Mouse (Mus musculus) heart, postnatal 14 days (tissue): ENCODE measurements around the gene Tm4sf1. TPM values are rescaled to one million over a fixed set of nuclear protein-coding genes. Genes with fewer than 3 reads are reported as not detected.
A peak's percentile ranks its signal among the peaks of the same experiment; 100 is the strongest.

Experiments
- DNase-seq, 2 experiments: peaks; one replicate each; pipeline ENCODE4 v3.0.0; 2021 to 2022
- intact Hi-C: fragments of 180-260 bp; cut with DNase I; formaldehyde crosslinking; loops from one replicate; pipeline ENCODE4 v1.15.1; 2025
- long read RNA-seq, 2 experiments: library from polyadenylated mRNA; stranded (forward); transcript quantifications; one replicate each; pipeline ENCODE4 v2.0.0; 2021
- total RNA-seq, 2 experiments: library from RNA; stranded (reverse); gene quantifications; 2 replicates each; pipeline ENCODE4 v1.2.3; 2021

The Tm4sf1 gene
- total RNA-seq = 100 to 1,000 TPM in 1 of 2 experiments, 10 to 100 TPM in 1; 93.6 to 121 TPM
- long read RNA-seq, experiment 1, transcript Tm4sf1-202 (5 exons, 2,855 nt) = major isoform, 61 of 63 reads
- long read RNA-seq, experiment 1, partial matches to known transcripts = 1 of 63 reads
- long read RNA-seq, experiment 1, other reads (novel, unspliced or antisense) = 0 of 63 reads
- long read RNA-seq, experiment 2, transcript Tm4sf1-202 (5 exons, 2,855 nt) = major isoform, 67 of 70 reads
- long read RNA-seq, experiment 2, partial matches to known transcripts = 1 of 70 reads
- long read RNA-seq, experiment 2, other reads (novel, unspliced or antisense) = 2 of 70 reads

GRCm38 (mm10) chr3:57301921-57302539, at the start of gene Tm4sf1:
Tm4sf1 (minus strand) TSS chr3:57301988.
- no peak for DNase-seq
- intact Hi-C loops = no loop called here

- no peak for DNase-seq
- intact Hi-C loops = no loop called here
Measured at GRCm38 (mm10) chr3:57344811-57345210, 43.0 kb upstream of the Tm4sf1 start.

GRCm38 (mm10) chr3:57343837-57344607, 42.2 kb upstream of the Tm4sf1 start:
- intact Hi-C loops = no loop called here
- DNase-seq = peak in 1 of 2 experiments; percentile 7

- DNase-seq = no peak
- intact Hi-C loops = no loop called here
Measured at GRCm38 (mm10) chr3:57342976-57343375, 41.2 kb upstream of the Tm4sf1 start.

GRCm38 (mm10) chr3:57341321-57341720, 39.5 kb upstream of the Tm4sf1 start:
- intact Hi-C loops = no loop called here
- no peak for DNase-seq

GRCm38 (mm10) chr3:57335080-57335815, 33.5 kb upstream of the Tm4sf1 start:
- DNase-seq = peak; percentile 11 to 52
- intact Hi-C loops = loop anchor here (5.0 kb wide), 1 partner anchor 112 kb away; no protein-coding TSS in a partner anchor

- DNase-seq = no peak
- intact Hi-C loops = no loop called here
Measured at GRCm38 (mm10) chr3:57327941-57328340, 26.2 kb upstream of the Tm4sf1 start.

GRCm38 (mm10) chr3:57307076-57307475, 5.3 kb upstream of the Tm4sf1 start:
- intact Hi-C loops = no loop called here
- no peak for DNase-seq

GRCm38 (mm10) chr3:57305564-57305963, 3.8 kb upstream of the Tm4sf1 start:
- DNase-seq = no peak
- intact Hi-C loops = no loop called here

- DNase-seq = no peak
- intact Hi-C loops = no loop called here
Measured at GRCm38 (mm10) chr3:57304484-57304883, 2.7 kb upstream of the Tm4sf1 start.

GRCm38 (mm10) chr3:57304050-57304449, 2.3 kb upstream of the Tm4sf1 start:
- no peak for DNase-seq
- intact Hi-C loops = no loop called here

- DNase-seq = no peak
- intact Hi-C loops = no loop called here
Measured at GRCm38 (mm10) chr3:57303486-57303885, 1.7 kb upstream of the Tm4sf1 start.

GRCm38 (mm10) chr3:57302886-57303285, 1.1 kb upstream of the Tm4sf1 start:
- intact Hi-C loops = no loop called here
- DNase-seq = no peak

GRCm38 (mm10) chr3:57301366-57301765, 422 bp downstream of the Tm4sf1 start:
- intact Hi-C loops = no loop called here
- DNase-seq = no peak

- peak in 1 of 2 experiments; percentile 34 for DNase-seq
- intact Hi-C loops = no loop called here
Measured at GRCm38 (mm10) chr3:57297991-57298390, 3.8 kb downstream of the Tm4sf1 start.

- no peak for DNase-seq
- intact Hi-C loops = no loop called here
Measured at GRCm38 (mm10) chr3:57296574-57296973, 5.2 kb downstream of the Tm4sf1 start.

GRCm38 (mm10) chr3:57295631-57296030, 6.2 kb downstream of the Tm4sf1 start:
- intact Hi-C loops = loop anchor here (2.0 kb wide), 1 partner anchor 43 kb away; no protein-coding TSS in a partner anchor
- DNase-seq = no peak

- intact Hi-C loops = loop anchor here (2.0 kb wide), 1 partner anchor 44 kb away; no protein-coding TSS in a partner anchor
- DNase-seq = peak; percentile 52 to 65
Measured at GRCm38 (mm10) chr3:57294742-57295525, 6.9 kb downstream of the Tm4sf1 start.

GRCm38 (mm10) chr3:57293925-57294324, 7.9 kb downstream of the Tm4sf1 start:
- intact Hi-C loops = loop anchor here (2.0 kb wide), 1 partner anchor 45 kb away; no protein-coding TSS in a partner anchor
- no peak for DNase-seq

GRCm38 (mm10) chr3:57292826-57293225, 9.0 kb downstream of the Tm4sf1 start:
- intact Hi-C loops = no loop called here
- DNase-seq = peak; percentile 23 to 36
